Mouse (Mus musculus) kidney, adult 2 months (tissue): ENCODE data around the gene Oscp1. TPM values are rescaled to one million over a fixed set of nuclear protein-coding genes. Genes with fewer than 3 reads are reported as not detected.

ENCODE experiments used
- DNase-seq: peaks from one replicate; pipeline ENCODE4 v3.0.0; 2021
- H3K27ac ChIP-seq: fragments of 200-500 bp; 2 replicates; pipeline ENCODE4 v1.5.1; 2012; ENCODE audit warnings: low read depth, low read length, control low read depth, inconsistent platforms; ENCODE audit not compliant: insufficient read depth
- H3K27me3 ChIP-seq: fragments of 200-500 bp; replicated peaks from 2 replicates; pipeline ENCODE4 v1.6.1; 2012; ENCODE audit warnings: mild to moderate bottlenecking, moderate library complexity, low read length, inconsistent platforms; ENCODE audit not compliant: control insufficient read depth, insufficient read depth
- H3K36me3 ChIP-seq: fragments of 200-500 bp; 2 replicates; pipeline ENCODE4 v1.6.1; 2012; ENCODE audit warnings: mild to moderate bottlenecking, moderate library complexity, low read length, inconsistent platforms; ENCODE audit not compliant: control insufficient read depth, insufficient read depth
- H3K4me1 ChIP-seq: fragments of 200-500 bp; 2 replicates; pipeline ENCODE4 v1.6.1; 2011; ENCODE audit warnings: low read length; ENCODE audit not compliant: control insufficient read depth, insufficient read depth
- H3K4me3 ChIP-seq: fragments of 200-500 bp; 2 replicates; pipeline ENCODE4 v1.5.1; 2011; ENCODE audit warnings: mild to moderate bottlenecking, low read depth, low read length, control low read depth; ENCODE audit not compliant: insufficient read depth
- CTCF ChIP-seq: fragments of 200-500 bp; conservative IDR thresholded peaks from 2 replicates; pipeline ENCODE4 v1.5.1; 2011; ENCODE audit warnings: low read depth, mild to moderate bottlenecking, control low read depth, low read length, moderate library complexity, mixed read lengths; ENCODE audit not compliant: insufficient read depth, insufficient read length
- POLR2A ChIP-seq: fragments of 200-500 bp; IDR thresholded peaks from one replicate; pipeline ENCODE4 v1.6.1; 2011; ENCODE audit warnings: low read depth, low read length, control low read depth
- WGBS: fragments of 180-500 bp; shearing (Covaris S2); methylation state at CpG from one replicate; pipeline ENCODE4 v1.1.7; 2018; 5-methylcytosine and 5-hydroxymethylcytosine counted together
- polyA plus RNA-seq: library from polyadenylated mRNA; depleted of rRNA; stranded (reverse); fragments of >200 nt; gene quantifications from 2 replicates; pipeline ENCODE4 v1.2.3, GENCODE M21; 2012; rRNA removed

Oscp1 gene
- 2.5 and 3.3 TPM in 2 replicates for polyA plus RNA-seq

GRCm38 (mm10) chr4:126058134-126058996 lies at the start of gene Oscp1:
Oscp1 (plus strand) TSS chr4:126058565.
- TF ChIP-seq CTCF = no peak
- no peak for TF ChIP-seq POLR2A
- Histone ChIP-seq H3K36me3 (no peaks in the 10 kb centered on the region), H3K4me3 (peak within 1 kb of the TSS; percentile 72), H3K27ac (no peak within 1 kb of the TSS), H3K4me1 (peaks cover 4% of the 10 kb centered on the region; the same call in 1 of the 2 replicates), H3K27me3 (no peaks in the 10 kb centered on the region)
- peak; percentile 96 for DNase-seq
- WGBS = under 1% methylated on average over 57 of the region's 57 CpGs

- H3K4me3 ChIP-seq = no peak overlapping the region
- DNase-seq = no peak
- TF ChIP-seq CTCF = no peak
- no peak for TF ChIP-seq POLR2A
- H3K27ac ChIP-seq = no peak overlapping the region
- H3K36me3 ChIP-seq = no peaks in the 10 kb centered on the region
- no peaks in the 10 kb centered on the region for H3K4me1 ChIP-seq
- 79% methylated on average over 7 of the region's 7 CpGs for WGBS
- no peaks in the 10 kb centered on the region for H3K27me3 ChIP-seq
These were observed 40.6 kb upstream of the Oscp1 start for GRCm38 (mm10) chr4:126017676-126018332.

- H3K4me1 ChIP-seq = no peaks in the 10 kb centered on the region
- no peak overlapping the region for H3K27ac ChIP-seq
- no peaks in the 10 kb centered on the region for H3K27me3 ChIP-seq
- no peak overlapping the region for H3K4me3 ChIP-seq
- no peaks in the 10 kb centered on the region for H3K36me3 ChIP-seq
- 75% methylated on average over 11 of the region's 11 CpGs for WGBS
- peak; percentile 8 for DNase-seq
- no peak for TF ChIP-seq CTCF
These were observed 39.3 kb upstream of the Oscp1 start for GRCm38 (mm10) chr4:126018966-126019538.

GRCm38 (mm10) chr4:126024303-126024900 lies 34.0 kb upstream of the Oscp1 start, which contains the start of gene Csf3r:
Csf3r (plus strand) TSS chr4:126024550.
- WGBS = 37% methylated on average over 16 of the region's 16 CpGs
- Histone ChIP-seq H3K4me1 (no peaks in the 10 kb centered on the region), H3K4me3 (no peak within 1 kb of the TSS), H3K27me3 (no peaks in the 10 kb centered on the region), H3K36me3 (no peaks in the 10 kb centered on the region), H3K27ac (no peak within 1 kb of the TSS)
- TF ChIP-seq POLR2A = no peak
- no peak for TF ChIP-seq CTCF
- DNase-seq = no peak

- Histone ChIP-seq H3K27me3 (no peaks in the 10 kb centered on the region), H3K4me3 (no peak overlapping the region), H3K4me1 (no peaks in the 10 kb centered on the region), H3K27ac (no peak overlapping the region), H3K36me3 (no peaks in the 10 kb centered on the region)
- no peak for DNase-seq
- TF ChIP-seq POLR2A (no peak), CTCF (no peak)
- 70% methylated on average over 5 of the region's 5 CpGs for WGBS
These were observed 32.6 kb upstream of the Oscp1 start for GRCm38 (mm10) chr4:126025801-126026200.

GRCm38 (mm10) chr4:126027980-126028379 lies 30.4 kb upstream of the Oscp1 start:
- no peak for TF ChIP-seq POLR2A
- TF ChIP-seq CTCF = no peak
- H3K36me3 ChIP-seq = no peaks in the 10 kb centered on the region
- no peak for DNase-seq
- H3K27ac ChIP-seq = no peak overlapping the region
- no peaks in the 10 kb centered on the region for H3K27me3 ChIP-seq
- no peaks in the 10 kb centered on the region for H3K4me1 ChIP-seq
- no peak overlapping the region for H3K4me3 ChIP-seq
- 91% methylated on average over 3 of the region's 3 CpGs for WGBS
